Mouse (Mus musculus): Measurements from ENCODE around the gene Ulk1. TPM values are rescaled to one million over a fixed set of nuclear protein-coding genes. Genes with fewer than 3 reads are reported as not detected.

Gene Ulk1
- polyA plus RNA-seq, 1 experiment from 2014 or later: 66.0 TPM

DNA sequence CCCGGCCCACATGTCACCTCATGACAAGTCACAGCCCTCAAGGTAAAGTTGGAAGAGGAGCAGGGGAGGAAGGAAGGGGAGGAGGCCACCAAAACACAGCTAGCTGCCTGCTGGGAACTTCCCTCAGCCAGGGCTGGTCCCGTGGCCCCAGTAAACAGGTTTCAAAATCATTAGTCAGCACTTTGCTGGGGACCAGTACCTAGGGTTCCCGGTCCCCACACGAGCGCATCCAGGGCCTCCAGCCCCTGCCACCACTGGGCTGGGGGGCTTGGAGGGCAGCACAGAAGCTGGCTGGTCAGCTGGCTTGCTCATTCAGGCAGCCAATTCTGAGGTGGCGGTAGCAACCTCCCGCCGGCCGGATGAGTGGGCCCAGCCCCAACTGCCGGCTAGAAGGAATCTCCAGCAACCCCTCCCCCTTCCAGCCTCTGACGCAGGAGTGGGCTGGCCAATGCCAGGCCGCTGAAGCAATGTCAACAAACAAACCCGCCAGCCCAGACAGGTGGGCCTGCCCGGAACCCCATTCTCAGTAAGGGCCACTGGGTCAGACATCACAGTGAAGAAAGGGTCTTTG lies 1.8 kb downstream of the Ulk1 start:
- 4% methylated on average over 14 of the region's 14 CpGs for WGBS
- Histone ChIP-seq H3K4me1 (ENCODE audit: control insufficient read depth, insufficient read depth, low read length) (peaks cover 30% of the 10 kb centered on the region), H3K9ac (replicated peaks; ENCODE audit: low read length) (peak overlapping the region; percentile 99), H3K4me3 (replicated peaks; ENCODE audit: low read depth, low read length) (peak overlapping the region; percentile 84), H3K27ac (replicated peaks; ENCODE audit: low read depth, low read length) (peak overlapping the region; percentile 52), H3K27me3 (ENCODE audit: control insufficient read depth, insufficient read depth, low read length) (no peaks in the 10 kb centered on the region), H3K9me3 (ENCODE audit: control insufficient read depth, low read length) (no peaks in the 10 kb centered on the region), H3K4me2 (ENCODE audit: low read length) (peak overlapping the region; percentile 98), H3K36me3 (ENCODE audit: control insufficient read depth, insufficient read depth, low read length) (peaks cover 27% of the 10 kb centered on the region; the same call in 1 of the 2 replicates)
- DNase-seq: peak; percentile 86
- ATAC-seq (ENCODE audit: low FRiP score, low TSS enrichment): peak; percentile 51

DNA sequence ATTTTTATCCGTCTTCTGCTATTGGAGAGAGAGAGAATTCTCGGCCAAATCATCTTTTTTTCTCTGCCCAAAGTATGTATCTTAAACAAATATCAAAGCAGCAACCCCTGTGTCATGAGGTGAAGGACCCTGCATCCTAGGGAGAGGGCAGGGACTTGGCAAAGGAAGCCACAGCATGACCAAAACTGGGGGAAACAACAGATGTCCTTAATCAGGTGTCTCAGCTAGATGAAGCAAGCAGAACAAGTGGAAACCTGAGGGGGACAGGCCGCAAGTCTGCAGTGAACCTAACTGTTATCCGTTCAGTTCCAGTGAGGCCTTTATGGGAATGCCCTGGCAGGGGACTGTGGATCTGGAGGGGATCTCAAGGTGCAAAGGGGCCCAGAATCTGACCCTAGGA lies 2.4 kb downstream of the Ulk1 start:
- DNase-seq (no peak), ATAC-seq (ENCODE audit: low FRiP score, low TSS enrichment) (no peak)
- Histone ChIP-seq H3K27me3 (ENCODE audit: control insufficient read depth, insufficient read depth, low read length) (no peaks in the 10 kb centered on the region), H3K36me3 (ENCODE audit: control insufficient read depth, insufficient read depth, low read length) (peaks cover 27% of the 10 kb centered on the region; the same call in 1 of the 2 replicates), H3K9ac (replicated peaks; ENCODE audit: low read length) (peak overlapping the region; percentile 99), H3K4me1 (ENCODE audit: control insufficient read depth, insufficient read depth, low read length) (peaks cover 30% of the 10 kb centered on the region), H3K27ac (replicated peaks; ENCODE audit: low read depth, low read length) (no peak overlapping the region), H3K9me3 (ENCODE audit: control insufficient read depth, low read length) (no peaks in the 10 kb centered on the region), H3K4me3 (replicated peaks; ENCODE audit: low read depth, low read length) (peak overlapping the region; percentile 84), H3K4me2 (ENCODE audit: low read length) (peak overlapping the region; percentile 98)
- 90% methylated on average over 4 of the region's 4 CpGs for WGBS

DNA sequence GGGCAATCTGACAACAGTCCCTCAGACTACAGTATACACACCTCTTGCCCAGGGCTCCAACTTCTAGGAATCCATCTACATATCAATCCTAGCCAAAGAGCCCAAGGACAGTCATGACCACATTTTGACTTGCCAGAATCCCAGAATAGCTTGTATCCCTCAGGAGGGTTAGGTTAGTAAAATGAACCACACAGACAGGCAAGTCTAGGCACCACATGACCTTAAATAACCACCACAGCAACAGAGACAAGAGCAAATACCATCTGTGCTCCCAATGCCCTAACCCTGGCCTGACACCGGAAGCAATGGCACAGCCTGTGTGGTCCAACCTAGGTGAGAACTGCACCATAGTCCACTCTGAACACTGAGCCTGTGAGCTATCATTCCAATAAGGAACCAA lies 3.2 kb downstream of the Ulk1 start:
- 83% methylated on average over 1 of the region's 1 CpGs for WGBS
- Histone ChIP-seq H3K36me3 (ENCODE audit: control insufficient read depth, insufficient read depth, low read length) (peaks cover 33% of the 10 kb centered on the region), H3K27ac (replicated peaks; ENCODE audit: low read depth, low read length) (no peak overlapping the region), H3K4me3 (replicated peaks; ENCODE audit: low read depth, low read length) (no peak overlapping the region), H3K9me3 (ENCODE audit: control insufficient read depth, low read length) (no peaks in the 10 kb centered on the region), H3K27me3 (ENCODE audit: control insufficient read depth, insufficient read depth, low read length) (no peaks in the 10 kb centered on the region), H3K4me1 (ENCODE audit: control insufficient read depth, insufficient read depth, low read length) (peaks cover 30% of the 10 kb centered on the region), H3K9ac (replicated peaks; ENCODE audit: low read length) (no peak overlapping the region), H3K4me2 (ENCODE audit: low read length) (peak overlapping the region; percentile 12; the same call in 1 of the 2 replicates)
- DNase-seq: no peak
- ATAC-seq (ENCODE audit: low FRiP score, low TSS enrichment): no peak

DNA sequence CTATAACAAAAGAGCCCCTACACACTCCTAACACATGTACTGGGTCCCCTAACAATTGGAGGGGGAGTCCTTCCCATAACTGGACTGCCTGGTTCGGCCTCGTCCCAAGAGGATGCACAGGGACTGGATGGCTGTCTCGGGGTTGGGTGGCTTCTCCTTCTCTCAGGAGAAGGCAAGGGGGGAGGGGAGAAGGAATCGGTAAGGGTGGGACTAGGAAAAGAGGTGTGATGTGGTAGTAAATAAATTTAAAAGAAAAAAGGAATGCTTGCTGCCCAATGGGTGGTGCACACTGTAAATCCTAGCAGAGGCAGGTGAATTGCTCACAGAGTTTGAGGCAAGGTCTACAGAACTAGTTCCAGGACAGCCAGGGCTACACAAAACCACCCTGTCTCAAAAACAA lies 3.7 kb downstream of the Ulk1 start:
- Histone ChIP-seq H3K4me3 (replicated peaks; ENCODE audit: low read depth, low read length) (no peak overlapping the region), H3K27me3 (ENCODE audit: control insufficient read depth, insufficient read depth, low read length) (no peaks in the 10 kb centered on the region), H3K9me3 (ENCODE audit: control insufficient read depth, low read length) (no peaks in the 10 kb centered on the region), H3K4me2 (ENCODE audit: low read length) (no peak overlapping the region), H3K4me1 (ENCODE audit: control insufficient read depth, insufficient read depth, low read length) (peaks cover 30% of the 10 kb centered on the region), H3K27ac (replicated peaks; ENCODE audit: low read depth, low read length) (no peak overlapping the region), H3K36me3 (ENCODE audit: control insufficient read depth, insufficient read depth, low read length) (peaks cover 38% of the 10 kb centered on the region), H3K9ac (replicated peaks; ENCODE audit: low read length) (no peak overlapping the region)
- DNase-seq (no peak), ATAC-seq (ENCODE audit: low FRiP score, low TSS enrichment) (no peak)
- WGBS: 88% methylated on average over 4 of the region's 4 CpGs

DNA sequence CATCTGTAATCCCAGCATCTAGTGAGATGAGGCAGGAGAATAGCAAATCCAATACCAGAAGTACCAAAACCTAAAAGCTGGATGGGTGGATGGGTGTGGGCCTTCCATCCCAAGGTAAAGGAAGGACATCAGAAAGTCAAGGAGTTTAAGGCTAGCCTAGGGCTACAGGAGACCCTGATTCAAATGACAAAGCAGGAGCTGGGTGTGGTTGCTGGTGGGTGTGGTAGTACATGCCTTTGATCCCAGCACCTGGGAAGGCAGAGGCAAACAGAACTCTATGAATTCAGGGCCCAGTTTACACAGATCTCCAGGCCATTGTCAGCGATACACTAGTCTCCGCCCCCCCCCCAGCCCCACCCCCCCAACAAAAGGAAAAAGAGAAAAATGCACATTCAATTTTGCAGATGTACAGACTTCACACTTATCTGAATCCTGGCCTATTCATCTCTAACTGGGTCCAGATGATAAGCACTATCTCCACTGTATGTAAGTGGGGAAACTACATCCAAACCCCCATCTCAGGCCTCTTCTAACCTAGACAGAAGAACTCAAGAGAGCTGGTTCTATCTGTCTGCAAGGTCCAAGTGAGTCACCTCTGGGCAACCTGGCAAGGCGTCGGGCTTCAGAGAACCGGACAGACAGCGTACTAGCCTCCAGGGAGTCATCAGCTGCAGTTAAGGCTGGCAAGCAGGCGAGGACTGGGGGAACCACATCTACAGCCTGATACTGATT lies 5.7 kb downstream of the Ulk1 start:
- Histone ChIP-seq H3K27ac (replicated peaks; ENCODE audit: low read depth, low read length) (no peak overlapping the region), H3K4me1 (ENCODE audit: control insufficient read depth, insufficient read depth, low read length) (peaks cover 30% of the 10 kb centered on the region), H3K9me3 (ENCODE audit: control insufficient read depth, low read length) (no peaks in the 10 kb centered on the region), H3K4me3 (replicated peaks; ENCODE audit: low read depth, low read length) (no peak overlapping the region), H3K36me3 (ENCODE audit: control insufficient read depth, insufficient read depth, low read length) (peaks cover 54% of the 10 kb centered on the region), H3K4me2 (ENCODE audit: low read length) (no peak overlapping the region), H3K9ac (replicated peaks; ENCODE audit: low read length) (no peak overlapping the region), H3K27me3 (ENCODE audit: control insufficient read depth, insufficient read depth, low read length) (no peaks in the 10 kb centered on the region)
- 92% methylated on average over 7 of the region's 7 CpGs for WGBS
- no peak for DNase-seq
- ATAC-seq (ENCODE audit: low FRiP score, low TSS enrichment): no peak

DNA sequence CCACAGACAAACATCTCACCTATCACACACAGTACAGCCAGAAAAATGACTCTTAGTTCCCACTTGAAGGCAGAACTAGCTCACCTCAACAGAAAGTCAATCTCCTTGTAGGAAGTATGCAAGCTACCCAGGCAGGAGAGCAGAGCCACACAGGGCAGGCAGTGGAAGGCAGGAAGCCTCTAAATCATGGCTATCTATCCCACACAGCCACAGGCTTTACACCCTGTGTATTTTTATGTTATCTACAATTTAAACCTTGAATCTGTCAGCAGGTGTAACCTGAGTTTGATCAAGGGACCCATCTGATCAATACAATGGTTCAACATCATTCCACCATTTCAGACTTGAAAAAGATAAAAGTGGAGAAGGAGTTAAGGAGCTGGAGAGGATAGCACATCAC lies 7.1 kb downstream of the Ulk1 start:
- Histone ChIP-seq H3K27me3 (ENCODE audit: control insufficient read depth, insufficient read depth, low read length) (no peaks in the 10 kb centered on the region), H3K9ac (replicated peaks; ENCODE audit: low read length) (no peak overlapping the region), H3K4me3 (replicated peaks; ENCODE audit: low read depth, low read length) (no peak overlapping the region), H3K27ac (replicated peaks; ENCODE audit: low read depth, low read length) (no peak overlapping the region), H3K4me2 (ENCODE audit: low read length) (no peak overlapping the region), H3K4me1 (ENCODE audit: control insufficient read depth, insufficient read depth, low read length) (peaks cover 18% of the 10 kb centered on the region), H3K9me3 (ENCODE audit: control insufficient read depth, low read length) (no peaks in the 10 kb centered on the region), H3K36me3 (ENCODE audit: control insufficient read depth, insufficient read depth, low read length) (peaks cover 67% of the 10 kb centered on the region)
- DNase-seq (no peak), ATAC-seq (ENCODE audit: low FRiP score, low TSS enrichment) (no peak)

DNA sequence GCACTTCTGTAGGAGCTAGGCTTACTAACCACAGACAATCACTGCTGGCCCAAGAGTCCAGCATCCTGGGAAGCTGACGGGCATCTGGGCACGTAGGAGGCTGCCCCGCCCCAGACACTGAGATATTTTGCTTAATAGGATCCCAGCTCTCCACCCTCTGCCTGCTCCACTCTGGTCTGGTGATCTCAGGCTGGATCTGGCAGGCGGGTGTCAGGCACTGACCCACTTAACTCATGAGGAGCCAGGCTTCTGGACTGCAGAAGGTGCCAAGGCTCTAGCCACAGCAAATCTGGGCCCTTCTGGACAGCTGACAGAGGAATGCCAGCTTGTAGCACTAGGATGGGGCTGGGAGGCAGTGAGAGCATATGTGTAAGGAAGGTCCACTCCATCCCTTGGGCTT lies 7.7 kb downstream of the Ulk1 start:
- DNase-seq (no peak), ATAC-seq (ENCODE audit: low FRiP score, low TSS enrichment) (no peak)
- Histone ChIP-seq H3K4me3 (replicated peaks; ENCODE audit: low read depth, low read length) (no peak overlapping the region), H3K27me3 (ENCODE audit: control insufficient read depth, insufficient read depth, low read length) (no peaks in the 10 kb centered on the region), H3K27ac (replicated peaks; ENCODE audit: low read depth, low read length) (no peak overlapping the region), H3K9ac (replicated peaks; ENCODE audit: low read length) (no peak overlapping the region), H3K36me3 (ENCODE audit: control insufficient read depth, insufficient read depth, low read length) (peaks cover 74% of the 10 kb centered on the region), H3K4me1 (ENCODE audit: control insufficient read depth, insufficient read depth, low read length) (peaks cover 13% of the 10 kb centered on the region), H3K9me3 (ENCODE audit: control insufficient read depth, low read length) (no peaks in the 10 kb centered on the region), H3K4me2 (ENCODE audit: low read length) (no peak overlapping the region)
- WGBS: 88% methylated on average over 4 of the region's 4 CpGs

DNA sequence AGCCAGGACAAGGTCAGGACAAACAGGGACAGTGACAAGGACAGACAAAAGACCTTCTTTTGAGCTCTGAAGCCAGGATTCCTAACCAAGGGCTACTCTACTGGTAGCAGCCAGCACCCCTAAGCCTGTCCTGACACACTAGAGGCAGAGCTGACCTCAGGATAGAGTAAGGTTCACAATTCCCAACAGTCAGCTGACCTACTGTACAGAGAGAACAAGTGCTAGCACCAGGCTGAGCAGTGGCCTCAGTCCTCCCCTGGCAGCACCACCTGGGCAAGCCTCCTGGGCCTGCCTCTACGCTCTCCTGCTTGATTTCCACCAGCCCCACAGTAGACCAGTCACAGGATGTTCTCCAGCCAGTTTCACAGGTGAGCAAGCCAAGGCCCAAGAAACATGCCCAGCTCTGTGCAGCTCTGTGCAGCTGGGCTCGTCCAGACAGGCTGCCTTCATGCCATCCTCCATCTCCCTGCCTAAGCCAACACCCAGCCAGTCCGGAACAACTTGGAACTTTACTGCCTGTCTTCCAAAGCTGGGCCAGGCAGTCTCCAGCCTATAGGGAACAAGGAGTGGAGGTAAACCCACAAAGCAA lies 8.8 kb downstream of the Ulk1 start:
- H3K27me3 ChIP-seq (ENCODE audit: control insufficient read depth, insufficient read depth, low read length): no peaks in the 10 kb centered on the region
- no peak overlapping the region for H3K4me3 ChIP-seq (replicated peaks; ENCODE audit: low read depth, low read length)
- peaks cover 4% of the 10 kb centered on the region; the same call in 1 of the 2 replicates for H3K4me1 ChIP-seq (ENCODE audit: control insufficient read depth, insufficient read depth, low read length)
- no peaks in the 10 kb centered on the region for H3K9me3 ChIP-seq (ENCODE audit: control insufficient read depth, low read length)
- H3K4me2 ChIP-seq (ENCODE audit: low read length): no peak overlapping the region
- no peak overlapping the region for H3K9ac ChIP-seq (replicated peaks; ENCODE audit: low read length)
- H3K27ac ChIP-seq (replicated peaks; ENCODE audit: low read depth, low read length): no peak overlapping the region
- WGBS: 89% methylated on average over 3 of the region's 3 CpGs
- peaks cover 74% of the 10 kb centered on the region for H3K36me3 ChIP-seq (ENCODE audit: control insufficient read depth, insufficient read depth, low read length)
- DNase-seq: no peak
- no peak for ATAC-seq (ENCODE audit: low FRiP score, low TSS enrichment)

DNA sequence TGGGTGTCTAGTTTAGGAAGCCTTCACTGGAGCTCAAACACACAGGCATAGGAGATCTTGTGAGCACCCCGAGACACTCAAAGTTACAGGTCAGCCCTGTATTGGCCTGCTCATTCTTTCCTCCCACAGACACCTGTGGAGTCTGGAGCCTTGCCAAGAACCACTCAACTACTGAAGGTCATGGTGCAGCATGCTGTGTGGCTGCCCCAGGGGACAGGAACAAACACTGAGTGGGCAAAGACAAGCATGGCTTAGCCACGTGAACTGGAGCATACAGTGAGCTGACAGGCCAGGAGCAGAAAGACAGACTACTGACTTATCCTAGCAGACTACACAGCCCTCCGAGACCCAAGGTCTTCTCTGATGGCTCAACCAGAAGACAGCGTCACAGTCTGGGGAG lies 12.2 kb downstream of the Ulk1 start:
- DNase-seq (no peak), ATAC-seq (ENCODE audit: low FRiP score, low TSS enrichment) (no peak)
- Histone ChIP-seq H3K9me3 (ENCODE audit: control insufficient read depth, low read length) (no peaks in the 10 kb centered on the region), H3K4me2 (ENCODE audit: low read length) (no peak overlapping the region), H3K9ac (replicated peaks; ENCODE audit: low read length) (no peak overlapping the region), H3K27ac (replicated peaks; ENCODE audit: low read depth, low read length) (no peak overlapping the region), H3K27me3 (ENCODE audit: control insufficient read depth, insufficient read depth, low read length) (no peaks in the 10 kb centered on the region), H3K36me3 (ENCODE audit: control insufficient read depth, insufficient read depth, low read length) (peaks cover 91% of the 10 kb centered on the region), H3K4me3 (replicated peaks; ENCODE audit: low read depth, low read length) (no peak overlapping the region), H3K4me1 (ENCODE audit: control insufficient read depth, insufficient read depth, low read length) (no peaks in the 10 kb centered on the region)
- 79% methylated on average over 4 of the region's 4 CpGs for WGBS

All from midbrain, embryonic 14.5 days (tissue).